Mouse (Mus musculus) lung, adult 2 months (tissue): ENCODE measurements around the gene Rad54l2.

Experiments used
- CTCF ChIP-seq: fragments of 200-500 bp; IDR thresholded peaks from 2 replicates; pipeline ENCODE4 v1.5.1; 2011; ENCODE audit warnings: mild to moderate bottlenecking, low read length, control low read depth; ENCODE audit not compliant: insufficient read depth
- POLR2A ChIP-seq: fragments of 200-500 bp; IDR thresholded peaks from 2 replicates; pipeline ENCODE4 v1.6.1; 2011; ENCODE audit warnings: low read depth, mild to moderate bottlenecking, control low read depth, low read length, borderline replicate concordance; ENCODE audit errors: extremely low read depth

DNA sequence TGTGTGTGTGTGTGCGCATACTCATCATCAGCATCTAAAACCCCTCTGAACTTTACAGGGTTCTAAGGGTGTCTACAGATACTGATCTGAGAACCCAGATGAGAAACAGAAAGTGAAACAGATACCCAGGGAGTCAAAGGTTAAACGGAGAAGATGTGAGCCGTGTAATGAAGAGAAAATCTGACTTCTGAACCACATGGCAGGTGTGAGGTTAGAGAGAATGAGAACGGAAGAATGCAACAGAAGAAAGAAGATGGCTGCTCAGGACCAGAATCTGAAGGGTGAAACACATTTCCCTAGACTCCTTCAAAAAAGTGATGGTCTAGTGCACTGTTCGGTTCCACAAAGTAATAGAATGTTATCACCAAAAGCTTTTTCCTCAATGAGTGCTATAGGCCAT is 36.9 kb downstream of the Rad54l2 start:
- TF ChIP-seq POLR2A (no peak), CTCF (no peak)
